Mouse (Mus musculus): ENCODE results near the gene Sash3. TPM values are rescaled to one million over a fixed set of nuclear protein-coding genes. Genes with fewer than 3 reads are reported as not detected.

Sash3 gene
- polyA plus RNA-seq, 1 experiment = 0.58 TPM

- no peak for TF ChIP-seq GATA1 (IDR thresholded peaks at IDR 0.05; ENCODE audit: low read length)
These were observed 12.1 kb downstream of the Sash3 start for GRCm38 (mm10) chrX:48158229-48158919.

- no peak for TF ChIP-seq GATA1 (IDR thresholded peaks at IDR 0.05; ENCODE audit: low read length)
These were observed 23.7 kb downstream of the Sash3 start for GRCm38 (mm10) chrX:48169892-48170291.

- no peak for TF ChIP-seq GATA1 (IDR thresholded peaks at IDR 0.05; ENCODE audit: low read length)
These were observed 24.1 kb downstream of the Sash3 start for GRCm38 (mm10) chrX:48170368-48170767.

- no peak for TF ChIP-seq GATA1 (IDR thresholded peaks at IDR 0.05; ENCODE audit: low read length)
These were observed 35.6 kb downstream of the Sash3 start for GRCm38 (mm10) chrX:48181844-48182243.

DNA sequence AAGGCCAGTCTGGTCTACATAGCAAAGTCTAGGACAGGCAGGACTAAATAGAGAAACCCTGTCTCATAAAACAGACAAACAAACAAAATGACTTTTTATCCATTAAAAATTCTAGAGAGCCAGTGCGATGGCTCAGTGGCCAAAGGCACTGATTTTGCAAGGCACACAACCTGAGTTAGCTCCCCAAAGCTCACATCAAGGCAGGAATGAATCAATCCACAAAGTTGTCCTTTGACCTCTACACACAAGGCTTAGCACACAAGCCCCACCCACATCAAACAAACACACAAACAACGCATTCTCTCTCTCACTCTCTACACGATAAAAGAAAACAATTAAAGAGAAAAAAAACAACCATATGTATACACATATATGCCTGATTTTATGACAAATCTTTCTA lies 38.5 kb downstream of the Sash3 start:
- no peak for TF ChIP-seq GATA1 (IDR thresholded peaks at IDR 0.05; ENCODE audit: low read length)

- no peak for TF ChIP-seq GATA1 (IDR thresholded peaks at IDR 0.05; ENCODE audit: low read length)
These were observed 45.0 kb downstream of the Sash3 start for GRCm38 (mm10) chrX:48191261-48191660.

GRCm38 (mm10) chrX:48193235-48194152 lies 47.3 kb downstream of the Sash3 start:
- TF ChIP-seq GATA1 (IDR thresholded peaks at IDR 0.05; ENCODE audit: low read length) = no peak

DNA sequence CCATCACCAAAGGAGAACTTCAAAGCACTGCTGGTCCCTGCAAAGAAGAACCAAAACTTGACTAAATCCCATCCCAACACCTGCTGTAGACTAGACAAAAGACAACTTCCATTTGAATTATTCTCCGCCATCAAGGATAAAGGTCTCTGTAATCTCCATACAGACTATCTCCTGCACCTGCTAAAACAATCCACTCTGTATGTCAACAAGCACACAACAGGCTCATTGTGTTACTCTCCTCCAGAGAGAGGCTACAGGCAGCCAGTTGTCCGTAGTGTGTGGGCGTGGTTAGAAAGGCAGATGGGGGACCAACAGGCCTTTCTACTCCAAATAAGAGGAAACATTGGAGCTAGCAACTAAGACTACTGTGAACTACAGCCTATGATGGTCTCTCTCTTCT lies 51.6 kb downstream of the Sash3 start:
- no peak for TF ChIP-seq GATA1 (IDR thresholded peaks at IDR 0.05; ENCODE audit: low read length)

DNA sequence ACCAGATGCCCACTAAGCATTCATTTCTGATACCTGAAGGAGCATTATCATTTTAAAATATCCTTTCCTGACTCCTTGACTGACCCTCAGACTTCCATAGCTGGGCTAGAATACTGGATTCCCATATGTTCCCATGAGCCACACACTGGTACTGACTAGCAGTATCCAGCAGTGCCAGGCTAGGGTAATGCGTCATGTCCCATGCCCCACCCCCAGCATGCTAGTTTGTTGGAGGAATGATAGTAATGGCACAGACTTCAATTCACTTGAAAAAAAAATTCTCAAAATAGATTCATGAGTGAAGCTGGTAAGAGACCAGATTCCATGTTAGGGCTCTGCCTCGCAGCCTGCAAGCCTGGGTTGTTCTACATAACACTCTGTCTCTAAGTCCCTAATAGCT lies 52.8 kb downstream of the Sash3 start:
- no peak for TF ChIP-seq GATA1 (IDR thresholded peaks at IDR 0.05; ENCODE audit: low read length)

DNA sequence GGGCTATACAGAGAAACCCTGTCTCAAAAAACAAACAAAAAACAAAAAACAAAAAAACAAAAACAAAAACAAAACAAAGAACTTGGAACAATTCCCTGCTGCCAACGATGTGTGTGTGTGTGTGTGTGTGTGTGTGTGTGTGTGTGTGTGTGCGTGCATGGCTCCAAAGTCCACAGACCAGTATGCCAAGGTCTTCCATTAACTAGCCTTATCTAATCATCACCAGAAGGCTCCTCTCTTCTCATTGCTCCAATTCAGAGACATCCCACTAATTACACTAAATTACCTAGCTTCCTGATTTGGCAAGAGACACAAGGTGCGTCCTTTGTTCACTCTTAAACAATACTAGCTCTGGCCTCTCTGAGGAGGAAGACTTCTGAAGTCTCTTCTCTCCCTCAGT lies 54.5 kb downstream of the Sash3 start:
- no peak for TF ChIP-seq GATA1 (IDR thresholded peaks at IDR 0.05; ENCODE audit: low read length)

DNA sequence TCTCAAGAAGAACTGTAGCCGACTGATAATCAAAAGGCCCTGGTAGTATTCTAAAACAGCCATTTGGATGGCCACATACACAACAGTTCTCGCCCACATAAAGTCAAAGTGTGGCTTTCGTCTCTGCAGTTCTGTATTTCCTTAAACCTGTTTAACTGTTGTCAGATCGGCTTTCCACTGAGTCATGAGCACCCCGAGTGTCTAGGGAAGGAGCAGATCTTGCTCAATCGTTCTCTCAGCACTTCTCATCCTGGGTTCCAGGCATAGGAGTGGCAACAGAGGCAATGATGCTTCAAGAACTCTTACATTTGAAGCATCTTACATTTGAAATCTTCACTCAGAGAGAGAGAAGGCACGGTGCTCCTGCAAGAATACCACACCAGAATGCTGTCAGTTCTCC lies 55.7 kb downstream of the Sash3 start:
- TF ChIP-seq GATA1 (IDR thresholded peaks at IDR 0.05; ENCODE audit: low read length) = no peak

DNA sequence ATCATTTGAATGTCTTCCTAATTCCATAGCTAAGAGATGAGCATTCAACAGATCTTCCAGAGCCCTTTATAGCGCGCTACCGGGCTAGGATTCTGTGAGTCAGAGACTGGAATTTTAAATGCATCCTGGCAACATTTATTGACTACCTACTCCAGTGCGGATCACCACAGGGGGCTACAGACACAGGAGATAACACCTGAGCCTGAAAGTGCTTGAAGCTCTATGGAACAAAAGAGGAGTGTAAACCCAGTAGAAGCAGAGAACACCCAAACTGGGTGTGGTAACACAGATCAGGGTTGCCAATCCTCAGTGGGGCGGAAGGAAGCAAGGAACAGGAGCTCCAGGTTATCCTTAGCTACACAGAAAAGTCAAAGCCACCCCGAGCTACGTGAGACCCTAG lies 56.2 kb downstream of the Sash3 start:
- no peak for TF ChIP-seq GATA1 (IDR thresholded peaks at IDR 0.05; ENCODE audit: low read length)

GRCm38 (mm10) chrX:48202995-48203394 lies 56.8 kb downstream of the Sash3 start:
- TF ChIP-seq GATA1 (IDR thresholded peaks at IDR 0.05; ENCODE audit: low read length) = no peak

- no peak for TF ChIP-seq GATA1 (IDR thresholded peaks at IDR 0.05; ENCODE audit: low read length)
These were observed 57.5 kb downstream of the Sash3 start for GRCm38 (mm10) chrX:48203763-48204162.

DNA sequence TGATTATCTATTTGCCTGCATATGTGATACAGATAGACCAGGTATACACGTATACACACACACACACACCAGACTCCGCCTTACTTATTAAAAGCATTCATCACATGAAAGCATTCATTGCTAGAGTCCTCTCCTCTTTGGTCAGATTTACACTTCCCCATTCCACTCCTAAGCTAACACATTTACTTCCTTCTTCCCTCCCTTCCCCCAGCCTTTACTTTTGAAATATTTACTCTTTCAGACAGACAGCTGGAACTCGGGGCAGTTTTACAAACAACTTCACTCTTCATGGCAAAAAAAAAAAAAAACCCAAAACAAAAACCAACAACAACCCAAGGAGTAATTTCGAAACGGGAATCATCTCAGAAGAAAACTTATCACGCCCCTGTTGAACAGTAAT lies 58.2 kb downstream of the Sash3 start:
- no peak for TF ChIP-seq GATA1 (IDR thresholded peaks at IDR 0.05; ENCODE audit: low read length)

- no peak for TF ChIP-seq GATA1 (IDR thresholded peaks at IDR 0.05; ENCODE audit: low read length)
These were observed 61.7 kb downstream of the Sash3 start for GRCm38 (mm10) chrX:48207761-48208487.
